Mouse (Mus musculus): Measurements from ENCODE around the gene Ppp1r35. TPM values are rescaled to one million over a fixed set of nuclear protein-coding genes. Genes with fewer than 3 reads are reported as not detected.

Ppp1r35 gene
- polyA plus RNA-seq, 1 experiment, result not detected

DNA sequence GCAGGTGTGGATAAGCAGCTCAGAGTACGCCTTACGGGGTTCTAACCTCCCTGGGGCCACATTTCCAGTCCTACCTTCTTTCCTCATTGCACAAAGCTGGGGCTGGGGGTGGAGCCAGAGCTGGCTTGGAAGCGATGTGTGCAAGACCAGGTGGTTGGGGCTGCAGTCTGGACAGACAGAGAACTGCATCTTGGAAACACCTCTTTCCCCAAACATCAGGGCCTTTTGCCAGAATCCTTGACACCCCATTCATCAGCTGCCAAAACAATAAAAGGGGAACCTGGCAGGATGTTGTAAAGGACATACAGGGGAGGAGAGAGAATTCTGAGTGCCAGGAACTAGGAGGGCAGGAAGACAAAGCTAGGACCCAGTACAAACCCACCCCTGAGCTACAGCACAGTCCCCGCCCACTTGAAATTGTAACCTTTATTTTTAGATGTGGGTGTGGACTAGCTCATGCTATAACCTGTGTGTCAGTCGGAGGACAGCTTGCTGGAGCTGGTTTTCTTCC is 2.2 kb upstream of the Ppp1r35 start:
- TF ChIP-seq POLR2A (IDR thresholded peaks at IDR 0.05; ENCODE audit: insufficient read depth, low read depth, low read length), result no peak
- no peak for TF ChIP-seq CTCF (IDR thresholded peaks at IDR 0.05; ENCODE audit: insufficient read depth, low read depth, low read length)
- whole genome bisulfite sequencing, result 33% methylated on average over 5 of the region's 5 CpGs
- Histone ChIP-seq H3K27ac (ENCODE audit: insufficient read depth, low read depth, low read length) (no peak overlapping the region), H3K4me3 (ENCODE audit: insufficient read depth, low read depth, low read length) (no peak overlapping the region), H3K4me1 (ENCODE audit: control insufficient read depth, insufficient read depth, low read length) (peaks cover 10% of the 10 kb centered on the region)

DNA sequence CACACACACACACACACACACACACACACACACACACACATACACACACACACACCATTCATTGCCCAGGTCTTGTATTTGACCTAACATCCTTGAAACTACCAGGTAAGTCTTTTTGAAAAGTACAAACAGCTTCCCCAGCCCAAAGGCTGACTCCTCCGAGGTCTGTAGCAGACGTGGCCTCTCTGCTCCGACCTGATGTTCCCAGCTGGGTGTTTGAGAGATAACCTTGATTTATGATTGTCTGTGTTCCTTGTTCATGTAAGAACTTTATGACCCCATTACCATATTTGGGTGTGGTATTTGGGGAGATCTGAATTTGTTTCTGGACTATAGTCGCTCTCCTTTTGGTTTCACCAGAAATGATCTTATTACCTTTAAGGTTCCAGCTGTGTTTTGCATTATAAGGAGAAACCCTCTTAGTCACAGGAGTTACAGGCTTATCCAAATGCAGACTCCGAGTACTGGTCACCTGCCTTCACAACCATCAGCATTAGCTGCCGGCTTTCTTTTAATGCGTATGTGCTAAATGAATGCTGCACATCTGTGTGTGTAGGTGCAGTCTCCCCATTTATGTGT is 1.3 kb upstream of the Ppp1r35 start:
- Histone ChIP-seq H3K4me3 (ENCODE audit: insufficient read depth, low read depth, low read length) (no peak overlapping the region), H3K4me1 (ENCODE audit: control insufficient read depth, insufficient read depth, low read length) (peaks cover 17% of the 10 kb centered on the region), H3K27ac (ENCODE audit: insufficient read depth, low read depth, low read length) (no peak overlapping the region)
- TF ChIP-seq POLR2A (IDR thresholded peaks at IDR 0.05; ENCODE audit: insufficient read depth, low read depth, low read length) (no peak), CTCF (IDR thresholded peaks at IDR 0.05; ENCODE audit: insufficient read depth, low read depth, low read length) (no peak)
- WGBS, result 84% methylated on average over 7 of the region's 7 CpGs

DNA sequence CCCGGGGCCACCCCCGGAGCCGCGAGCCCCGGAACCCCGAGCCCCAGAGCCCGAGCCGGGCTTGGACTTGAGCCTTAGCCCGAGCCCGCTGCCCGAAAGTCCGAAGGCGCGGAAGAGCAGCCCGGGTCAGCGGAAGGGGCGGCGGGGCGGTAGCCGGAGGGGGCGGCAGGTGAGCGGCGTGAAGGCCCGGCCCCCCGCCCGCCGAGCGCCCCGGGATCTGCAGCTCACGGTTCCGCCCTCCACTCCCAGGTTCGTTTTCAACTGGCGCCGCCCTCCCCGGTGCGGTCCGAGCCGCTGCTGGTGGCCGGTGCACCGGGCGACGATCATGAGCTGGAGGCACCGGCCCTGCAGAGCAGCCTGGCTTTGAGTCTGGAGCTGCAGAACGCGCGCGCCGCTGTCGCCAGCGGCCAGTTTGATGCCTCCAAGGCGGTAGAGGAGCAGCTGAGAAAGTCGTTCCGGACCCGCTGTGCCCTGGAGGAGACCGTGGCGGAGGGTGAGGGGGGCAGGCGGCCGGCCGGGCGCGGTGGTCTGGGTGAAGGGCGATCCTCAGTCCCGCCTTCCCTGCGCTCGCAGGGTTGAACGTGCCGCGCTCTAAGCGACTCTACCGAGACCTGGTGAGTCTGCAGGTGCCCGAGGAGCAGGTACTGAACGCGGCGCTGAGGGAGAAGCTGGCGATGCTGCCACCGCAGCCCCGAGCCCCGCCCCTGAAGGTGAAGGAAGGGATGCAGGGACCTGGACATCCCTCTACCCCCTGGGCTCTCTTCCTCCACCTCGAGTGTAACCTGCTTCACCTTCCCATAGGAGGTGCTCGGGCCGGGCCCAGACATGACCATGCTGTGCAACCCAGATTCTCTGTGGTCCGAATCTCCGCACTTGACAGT is 644 bp downstream of the Ppp1r35 start:
- Histone ChIP-seq H3K27ac (ENCODE audit: insufficient read depth, low read depth, low read length) (no peak overlapping the region), H3K4me1 (ENCODE audit: control insufficient read depth, insufficient read depth, low read length) (peaks cover 31% of the 10 kb centered on the region), H3K4me3 (ENCODE audit: insufficient read depth, low read depth, low read length) (peak overlapping the region; percentile 69)
- WGBS, result under 1% methylated on average over 83 of the region's 83 CpGs
- TF ChIP-seq POLR2A (IDR thresholded peaks at IDR 0.05; ENCODE audit: insufficient read depth, low read depth, low read length) (no peak), CTCF (IDR thresholded peaks at IDR 0.05; ENCODE audit: insufficient read depth, low read depth, low read length) (no peak)

DNA sequence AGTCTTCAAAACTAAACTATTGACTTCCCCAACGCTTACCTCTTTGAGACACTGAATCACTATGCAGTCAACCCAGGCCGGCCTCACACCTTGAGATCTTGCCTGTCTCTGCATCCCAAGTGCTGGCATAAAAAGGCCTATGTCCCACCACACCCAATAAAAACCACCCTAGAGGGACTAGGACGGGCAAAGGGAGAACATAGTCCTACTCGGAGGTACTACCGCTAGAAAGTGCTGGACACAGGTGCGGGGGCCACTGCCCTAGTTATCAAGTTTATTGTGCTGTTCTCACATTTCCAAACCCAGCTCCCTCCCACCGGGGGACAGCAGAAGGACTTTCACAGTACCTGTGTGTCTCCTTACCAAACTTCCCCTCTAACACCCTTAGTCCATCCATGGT is 3.0 kb downstream of the Ppp1r35 start:
- no peak for TF ChIP-seq POLR2A (IDR thresholded peaks at IDR 0.05; ENCODE audit: insufficient read depth, low read depth, low read length)
- TF ChIP-seq CTCF (IDR thresholded peaks at IDR 0.05; ENCODE audit: insufficient read depth, low read depth, low read length), result no peak
- Histone ChIP-seq H3K27ac (ENCODE audit: insufficient read depth, low read depth, low read length) (no peak overlapping the region), H3K4me1 (ENCODE audit: control insufficient read depth, insufficient read depth, low read length) (peaks cover 38% of the 10 kb centered on the region), H3K4me3 (ENCODE audit: insufficient read depth, low read depth, low read length) (no peak overlapping the region)
- WGBS, result 91% methylated on average over 7 of the region's 7 CpGs

DNA sequence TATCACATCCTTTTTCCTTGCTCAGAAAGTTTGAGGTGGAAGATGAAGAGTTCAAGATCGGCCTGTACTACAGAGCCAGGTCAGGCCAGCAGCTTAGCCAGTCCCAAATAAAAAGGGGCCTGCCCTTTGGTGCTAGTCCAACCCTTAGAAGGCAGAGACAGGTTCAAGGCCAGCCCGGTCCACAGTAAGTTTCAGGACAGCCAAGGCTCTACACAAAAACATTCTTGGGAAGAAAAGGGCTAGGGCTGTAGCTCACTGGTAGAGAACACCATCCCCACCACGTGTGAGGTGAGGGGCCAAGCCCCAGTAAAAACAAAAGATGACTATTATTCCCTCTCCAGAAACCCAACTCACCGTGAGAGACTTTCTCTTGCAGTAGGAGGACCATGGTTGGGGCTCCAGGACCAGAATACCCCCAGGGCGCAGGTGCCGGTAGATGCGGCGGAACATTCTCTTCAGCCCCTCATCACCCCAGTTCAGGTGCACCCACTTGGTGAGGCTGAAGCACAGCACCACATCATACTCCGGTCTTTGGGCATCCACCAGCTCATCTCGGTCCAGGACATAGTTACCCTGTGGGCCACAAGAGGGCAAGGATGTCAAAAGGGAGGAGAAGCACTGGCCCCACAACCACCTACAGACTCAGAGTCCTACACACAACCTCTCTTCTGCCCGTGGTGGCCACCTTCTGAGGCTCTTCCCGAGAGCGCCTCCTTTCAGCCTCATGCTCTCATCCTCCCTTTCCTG is 4.3 kb downstream of the Ppp1r35 start:
- Histone ChIP-seq H3K4me3 (ENCODE audit: insufficient read depth, low read depth, low read length) (no peak overlapping the region), H3K27ac (ENCODE audit: insufficient read depth, low read depth, low read length) (no peak overlapping the region), H3K4me1 (ENCODE audit: control insufficient read depth, insufficient read depth, low read length) (peaks cover 41% of the 10 kb centered on the region)
- WGBS, result 66% methylated on average over 13 of the region's 13 CpGs
- no peak for TF ChIP-seq POLR2A (IDR thresholded peaks at IDR 0.05; ENCODE audit: insufficient read depth, low read depth, low read length)
- TF ChIP-seq CTCF (IDR thresholded peaks at IDR 0.05; ENCODE audit: insufficient read depth, low read depth, low read length), result no peak

DNA sequence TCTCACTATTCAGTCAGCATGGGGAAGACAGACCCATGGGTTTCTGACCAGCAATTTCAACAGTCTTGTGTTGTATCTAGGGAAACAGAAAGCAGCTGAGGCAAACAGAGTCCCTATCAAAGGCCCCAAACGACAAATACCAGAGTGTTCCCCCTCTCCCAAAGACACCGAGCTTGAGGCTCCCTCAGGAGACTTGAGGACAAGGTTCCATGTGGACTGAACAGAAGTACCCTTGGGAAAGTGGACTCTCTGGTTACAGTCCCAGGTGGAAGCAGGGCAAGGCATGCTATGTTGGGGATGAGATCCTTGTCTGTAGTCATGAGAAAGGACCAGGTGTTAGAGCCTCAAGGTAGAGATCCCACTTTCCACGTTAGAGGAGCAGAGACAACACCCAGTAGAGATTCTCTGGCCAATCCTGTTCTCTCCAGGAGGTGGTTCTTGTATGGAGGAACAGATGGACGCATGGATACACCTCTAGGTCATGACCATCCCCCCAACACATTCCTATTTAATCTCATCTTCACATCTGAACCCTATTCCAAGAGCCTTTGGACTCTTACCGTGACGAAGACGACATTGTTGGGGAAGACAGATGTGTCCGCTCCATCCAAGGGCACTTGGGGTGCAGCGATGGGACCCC is 5.4 kb downstream of the Ppp1r35 start:
- no peak overlapping the region for H3K4me3 ChIP-seq (ENCODE audit: insufficient read depth, low read depth, low read length)
- H3K27ac ChIP-seq (ENCODE audit: insufficient read depth, low read depth, low read length), result no peak overlapping the region
- WGBS, result 54% methylated on average over 9 of the region's 9 CpGs
- TF ChIP-seq CTCF (IDR thresholded peaks at IDR 0.05; ENCODE audit: insufficient read depth, low read depth, low read length) (no peak), POLR2A (IDR thresholded peaks at IDR 0.05; ENCODE audit: insufficient read depth, low read depth, low read length) (no peak)
- H3K4me1 ChIP-seq (ENCODE audit: control insufficient read depth, insufficient read depth, low read length), result peaks cover 44% of the 10 kb centered on the region

DNA sequence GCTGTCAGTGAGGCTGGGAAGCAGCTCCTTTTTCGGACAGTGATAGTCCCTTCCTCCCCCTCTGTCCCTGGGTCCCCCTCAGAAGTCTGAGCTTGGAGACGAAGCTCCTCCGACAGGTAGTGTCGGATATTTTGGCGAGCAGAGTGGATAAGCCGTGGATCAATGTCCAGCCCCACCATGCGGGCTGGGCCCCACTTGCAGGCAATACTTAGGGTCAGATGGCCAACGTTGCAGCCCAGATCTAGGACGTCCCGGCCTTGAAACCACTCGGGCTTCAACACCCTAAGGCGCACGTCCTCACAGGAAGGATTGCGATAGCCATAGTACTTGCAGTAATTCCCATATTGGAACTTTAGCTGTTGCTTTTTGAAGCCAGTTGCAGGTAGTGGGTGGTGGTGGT is 5.9 kb downstream of the Ppp1r35 start:
- 73% methylated on average over 14 of the region's 14 CpGs for WGBS
- no peak overlapping the region for H3K27ac ChIP-seq (ENCODE audit: insufficient read depth, low read depth, low read length)
- peaks cover 41% of the 10 kb centered on the region for H3K4me1 ChIP-seq (ENCODE audit: control insufficient read depth, insufficient read depth, low read length)

DNA sequence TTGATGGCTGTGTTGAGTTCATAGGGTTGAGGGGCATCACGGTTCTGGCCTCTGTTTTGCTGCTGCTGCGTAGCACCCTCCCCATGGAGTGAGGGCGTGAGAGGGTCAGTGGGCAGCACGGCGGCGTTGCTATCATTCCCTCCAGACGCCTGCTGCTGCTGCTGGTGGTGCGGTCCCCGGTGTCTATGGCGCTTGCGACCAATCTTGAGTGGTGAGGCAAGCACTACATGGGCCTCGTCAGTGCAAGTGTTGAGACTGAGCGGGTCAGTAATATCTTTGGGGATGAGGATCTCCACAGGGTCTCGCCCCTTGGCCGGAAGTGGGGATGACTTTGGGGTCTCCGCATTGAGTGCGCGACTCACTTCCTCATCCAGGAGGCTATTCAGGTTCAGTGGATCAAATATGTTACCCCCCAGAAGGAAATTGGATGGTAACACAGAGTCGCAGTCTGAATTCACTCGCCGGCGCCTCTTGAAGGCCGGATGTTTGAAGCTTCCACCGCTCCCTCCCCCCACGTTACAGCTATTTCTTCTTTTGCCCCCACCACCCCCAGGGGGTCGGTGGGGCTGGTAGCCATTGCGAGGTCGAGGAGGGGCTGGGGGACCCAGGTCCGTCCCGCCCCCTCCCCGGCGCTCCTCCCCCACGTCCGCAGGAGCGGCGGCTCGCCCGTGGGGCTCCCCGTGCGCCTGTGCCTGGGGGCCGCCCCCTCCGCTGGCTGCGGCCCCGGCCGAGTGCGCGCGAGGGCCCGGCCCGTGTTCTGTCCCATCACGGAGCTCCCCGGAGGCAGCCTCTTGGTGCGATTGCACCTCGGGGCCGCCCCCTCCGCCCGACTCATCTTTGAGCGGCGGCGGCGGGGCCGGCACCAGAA is 6.7 kb downstream of the Ppp1r35 start:
- WGBS, result 1% methylated on average over 60 of the region's 62 CpGs
- Histone ChIP-seq H3K27ac (ENCODE audit: insufficient read depth, low read depth, low read length) (peak overlapping the region; percentile 95), H3K4me1 (ENCODE audit: control insufficient read depth, insufficient read depth, low read length) (peaks cover 38% of the 10 kb centered on the region), H3K4me3 (ENCODE audit: insufficient read depth, low read depth, low read length) (peak overlapping the region; percentile 81)
- no peak for TF ChIP-seq CTCF (IDR thresholded peaks at IDR 0.05; ENCODE audit: insufficient read depth, low read depth, low read length)
- TF ChIP-seq POLR2A (IDR thresholded peaks at IDR 0.05; ENCODE audit: insufficient read depth, low read depth, low read length), result no peak

More for the DNA sequence above, 5.9 kb downstream of the Ppp1r35 start:
- TF ChIP-seq POLR2A (IDR thresholded peaks at IDR 0.05; ENCODE audit: insufficient read depth, low read depth, low read length) (no peak), CTCF (IDR thresholded peaks at IDR 0.05; ENCODE audit: insufficient read depth, low read depth, low read length) (no peak)
- H3K4me3 ChIP-seq (ENCODE audit: insufficient read depth, low read depth, low read length), result peak overlapping the region; percentile 81
